Mouse (Mus musculus): Measurements from ENCODE around the gene Rpusd2. TPM values are rescaled to one million over a fixed set of nuclear protein-coding genes. Genes with fewer than 3 reads are reported as not detected.

The Rpusd2 gene
- total RNA-seq, 4 experiments from 2014 or later, result 5.1 to 8.2 (median 7.2) TPM

GRCm38 (mm10) chr2:119032191-119032590 lies 2.4 kb upstream of the Rpusd2 start:
- DNase-seq, result no peak

- no peak for DNase-seq
Observed at GRCm38 (mm10) chr2:119035397-119035745, 781 bp downstream of the Rpusd2 start.

GRCm38 (mm10) chr2:119040882-119041281 lies 6.3 kb downstream of the Rpusd2 start:
- DNase-seq, result no peak

GRCm38 (mm10) chr2:119045163-119045562 lies 10.6 kb downstream of the Rpusd2 start:
- no peak for DNase-seq

GRCm38 (mm10) chr2:119046649-119047611 lies 12.3 kb downstream of the Rpusd2 start, which contains the start of gene Knl1:
Gene Knl1, plus strand, starts transcription at chr2:119047119.
- peak; percentile 91 for DNase-seq

- DNase-seq, result no peak
Observed at GRCm38 (mm10) chr2:119047849-119048248, 13.3 kb downstream of the Rpusd2 start.

GRCm38 (mm10) chr2:119050132-119050650 lies 15.6 kb downstream of the Rpusd2 start:
- DNase-seq, result no peak

GRCm38 (mm10) chr2:119060139-119060538 lies 25.5 kb downstream of the Rpusd2 start:
- no peak for DNase-seq

GRCm38 (mm10) chr2:119072397-119072796 lies 37.8 kb downstream of the Rpusd2 start:
- no peak for DNase-seq

- no peak for DNase-seq
Observed at GRCm38 (mm10) chr2:119086156-119086555, 51.6 kb downstream of the Rpusd2 start.

Other genes starting within 250 kb of the Rpusd2 start
- 1 to 10 TPM; 1.3 to 3.2 (median 2.5) TPM for gene Knstrn, start 220.8 kb upstream of the Rpusd2 start, total RNA-seq (2022)
- 100 to 1,000 TPM; 250 to 438 (median 309) TPM for gene Ivd, start 172.8 kb upstream of the Rpusd2 start, total RNA-seq (2022)
- gene Bahd1, start 134.4 kb upstream of the Rpusd2 start, total RNA-seq (2022), result 10 to 100 TPM; 51.1 to 62.8 (median 59.2) TPM
- 10 to 100 TPM; 13.5 to 19.7 (median 16.7) TPM for gene Chst14, start 108.3 kb upstream of the Rpusd2 start, total RNA-seq (2022)
- gene Ccdc32, start 5.4 kb upstream of the Rpusd2 start, total RNA-seq (2022), result 10 to 100 TPM; 22.5 to 26.5 (median 23.2) TPM
- gene Knl1, start 12.3 kb downstream of the Rpusd2 start, total RNA-seq (2022), result 1 to 10 TPM in 2 of 4 experiments, under 1 TPM in 2; 0.46 to 1.0 (median 0.96) TPM
- gene Rad51, start 78.0 kb downstream of the Rpusd2 start, total RNA-seq (2022), result 1 to 10 TPM; 1.1 to 2.2 (median 1.7) TPM
- 10 to 100 TPM; 47.8 to 60.9 (median 54.4) TPM for gene Rmdn3, start 122.2 kb downstream of the Rpusd2 start, total RNA-seq (2022)
- gene Gchfr, start 133.0 kb downstream of the Rpusd2 start, total RNA-seq (2022), result 10 to 100 TPM in 2 of 4 experiments, 1 to 10 TPM in 2; 9.3 to 13.7 (median 10.9) TPM
- under 1 TPM; 0.09 to 0.28 (median 0.24) TPM for gene Gm14137, start 139.7 kb downstream of the Rpusd2 start, total RNA-seq (2022)
- 10 to 100 TPM; 26.6 to 52.4 (median 38.3) TPM for gene Zfyve19, start 173.8 kb downstream of the Rpusd2 start, total RNA-seq (2022)
- 10 to 100 TPM; 16.5 to 24.6 (median 20.8) TPM for gene Dnajc17, start 174.0 kb downstream of the Rpusd2 start, total RNA-seq (2022)
- gene Ppp1r14d, start 195.1 kb downstream of the Rpusd2 start, total RNA-seq (2022), result not detected
- gene Spint1, start 202.6 kb downstream of the Rpusd2 start, total RNA-seq (2022), result 1 to 10 TPM; 1.8 to 3.9 (median 2.6) TPM
- 1 to 10 TPM in 3 of 4 experiments, under 1 TPM in 1; 0.61 to 2.9 (median 2.1) TPM for gene Rhov, start 236.5 kb downstream of the Rpusd2 start, total RNA-seq (2022)

All from adrenal gland, adult 8-10 months (tissue).